Mouse (Mus musculus) CH12.LX (cell line): ENCODE measurements around the gene Ctsc.

Experiments
- CHD1 ChIP-seq: IDR thresholded peaks from 2 replicates; pipeline ENCODE4 v1.6.1; 2012; ENCODE audit warnings: low read depth, low read length, improper control_type of control experiment, inconsistent platforms
- CTCF ChIP-seq, 2 experiments: IDR thresholded peaks in 1 of 2; conservative IDR thresholded peaks in 1 of 2; 2 replicates each; pipeline ENCODE4 v1.5.1; 2011 to 2012; ENCODE audit warnings: low read depth in 2 of 2, low read length in 2 of 2, improper control_type of control experiment in 1 of 2, inconsistent platforms in 1 of 2, mild to moderate bottlenecking in 1 of 2, moderate library complexity in 1 of 2
- EP300 ChIP-seq: IDR thresholded peaks from 2 replicates; pipeline ENCODE4 v1.6.1; 2011; ENCODE audit warnings: low read length, improper control_type of control experiment
- ETS1 ChIP-seq: conservative IDR thresholded peaks from 2 replicates; pipeline ENCODE4 v1.6.1; 2012; ENCODE audit warnings: low read depth, mild to moderate bottlenecking, inconsistent platforms, low read length, improper control_type of control experiment, moderate library complexity
- MAFK ChIP-seq: IDR thresholded peaks from 2 replicates; pipeline ENCODE4 v1.6.1; 2011; ENCODE audit warnings: low read length, improper control_type of control experiment; ENCODE audit not compliant: insufficient replicate concordance
- MEF2A ChIP-seq: IDR thresholded peaks from 2 replicates; pipeline ENCODE4 v1.6.1; 2014; ENCODE audit warnings: low read depth, mild to moderate bottlenecking, inconsistent platforms, low read length, improper control_type of control experiment, borderline replicate concordance
- NELFE ChIP-seq: IDR thresholded peaks from 2 replicates; pipeline ENCODE4 v1.6.1; 2011; ENCODE audit warnings: low read depth, low read length, improper control_type of control experiment
- POLR2A ChIP-seq: IDR thresholded peaks from 2 replicates; pipeline ENCODE4 v1.6.1; 2011; ENCODE audit warnings: low read depth, mild to moderate bottlenecking, improper control_type of control experiment, low read length
- TBP ChIP-seq: conservative IDR thresholded peaks from 2 replicates; pipeline ENCODE4 v1.6.1; 2011; ENCODE audit warnings: low read depth, low read length, improper control_type of control experiment
- USF1 ChIP-seq: IDR thresholded peaks from 2 replicates; pipeline ENCODE4 v1.6.1; 2014; ENCODE audit warnings: low read depth, mild to moderate bottlenecking, inconsistent platforms, low read length, improper control_type of control experiment
- ZC3H11A ChIP-seq: IDR thresholded peaks from 2 replicates; pipeline ENCODE4 v1.6.1; 2012; ENCODE audit warnings: low read depth, mild to moderate bottlenecking, inconsistent platforms, low read length, improper control_type of control experiment
- ZMIZ1 ChIP-seq: IDR thresholded peaks from 2 replicates; pipeline ENCODE4 v1.6.1; 2012; ENCODE audit warnings: low read depth, mild to moderate bottlenecking, inconsistent platforms, low read length, improper control_type of control experiment

DNA sequence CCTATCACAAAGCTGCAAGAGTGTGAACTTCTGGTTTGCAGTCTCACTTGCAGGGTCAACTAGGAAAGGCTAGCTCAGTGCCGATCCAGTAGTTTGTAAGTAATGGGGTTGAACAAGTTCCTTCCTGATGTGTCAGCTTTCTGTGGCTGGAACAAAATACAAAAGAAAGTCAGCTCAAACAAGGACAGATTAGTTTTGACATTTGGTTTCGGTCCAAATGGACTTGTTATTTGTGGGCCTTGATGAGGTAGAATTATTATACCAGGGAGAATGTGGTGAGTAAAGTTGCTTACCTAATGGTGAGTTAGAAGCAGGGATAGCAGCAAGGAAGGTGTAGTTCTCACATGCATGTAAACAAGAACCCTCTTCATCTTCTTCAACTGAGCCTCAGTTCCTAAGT lies 44.5 kb downstream of the Ctsc start:
- no peak for TF ChIP-seq CHD1
- no peak for TF ChIP-seq POLR2A
- TF ChIP-seq ZC3H11A, result no peak
- no peak for TF ChIP-seq USF1
- TF ChIP-seq TBP, result no peak
- no peak for TF ChIP-seq MEF2A
- TF ChIP-seq MAFK, result no peak
- TF ChIP-seq ZMIZ1, result no peak
- TF ChIP-seq CTCF (conservative IDR thresholded peaks at IDR 0.05 in 1 of 2, IDR thresholded peaks at IDR 0.05 in 1 of 2; ENCODE audit: low read depth in 2 of 2, low read length in 2 of 2), result no peak
- TF ChIP-seq EP300, result no peak
- TF ChIP-seq ETS1, result no peak
- TF ChIP-seq NELFE, result no peak
